8 mouse cellular contexts compared by ENCODE assay signal in the genomic region with DNA sequence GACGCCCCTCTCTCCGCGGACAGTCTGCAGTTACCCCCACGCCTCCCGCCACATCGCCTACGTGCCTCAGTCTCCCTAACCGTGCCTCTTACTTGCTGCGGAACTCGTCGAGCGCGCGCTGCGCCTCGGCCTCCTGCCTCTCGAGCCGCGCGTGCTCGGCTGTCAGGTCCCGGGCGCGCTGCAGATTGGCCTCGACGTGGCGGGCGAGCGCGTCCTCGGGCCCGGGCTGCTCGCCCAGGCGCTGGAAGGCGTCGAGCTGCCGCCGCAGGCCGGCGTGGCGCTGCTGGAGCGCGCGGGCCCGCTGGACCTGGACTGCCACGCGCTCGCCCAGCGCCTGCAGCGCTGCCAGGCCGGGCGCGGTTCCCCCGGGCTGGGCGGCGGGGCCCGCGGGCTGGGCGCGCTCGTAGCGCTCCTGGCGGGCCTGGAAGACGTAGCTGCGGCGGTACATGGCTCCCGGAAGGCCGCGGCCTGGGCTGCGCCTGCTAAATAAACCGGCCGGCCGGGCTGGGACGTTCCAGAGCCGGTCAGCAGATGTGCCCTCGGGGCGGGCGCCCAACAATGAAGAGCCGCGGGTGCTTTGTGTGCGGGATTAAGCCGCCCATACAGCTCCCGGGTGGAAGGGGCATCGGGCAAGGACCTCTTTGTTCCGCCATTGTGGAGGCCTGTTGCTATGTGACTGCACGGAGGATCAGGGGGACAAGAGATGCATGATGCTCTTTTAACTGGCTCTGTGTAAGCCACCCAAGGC. TPM values are rescaled to one million over a fixed set of nuclear protein-coding genes. Genes with fewer than 3 reads are reported as not detected.
DNase-seq lines count a peak whose midpoint lies in the region; ATAC-seq and TF ChIP-seq lines count a peak whose summit lies in the region.

Gene Bfsp1 (minus strand): TSS at position 690 of the 748 bp plus-strand sequence.

- peaks cover 3% of the 10 kb centered on the region; the same call in 1 of the 2 replicates for H3K4me1 ChIP-seq in kidney, embryonic 14.5 days (ENCODE audit: control insufficient read depth, insufficient read depth, low read length)
- 0 out of 2 replicates have a peak, but pooled peaks cover 4% of the 10 kb centered on the region for H3K4me1 ChIP-seq in lung, postnatal 0 days (ENCODE audit: insufficient read depth, low read depth, low read length)

- WGBS in kidney, embryonic 14.5 days, result 3% methylated on average over 85 of the region's 86 CpGs
- 4% methylated on average over 58 of the region's 86 CpGs for WGBS in lung, postnatal 0 days

- peak within 1 kb of the TSS; percentile 42 for H3K4me3 ChIP-seq in kidney, embryonic 14.5 days (ENCODE audit: low read length)
- H3K4me3 ChIP-seq in lung, postnatal 0 days (ENCODE audit: low read depth, low read length), result peak within 1 kb of the TSS; percentile 41

- H3K27ac ChIP-seq in kidney, embryonic 14.5 days (ENCODE audit: low read depth, low read length), result no peak within 1 kb of the TSS
- peak within 1 kb of the TSS; percentile 55 for H3K27ac ChIP-seq in lung, postnatal 0 days (ENCODE audit: low read length)

- peak within 1 kb of the TSS; percentile 87 for H3K4me2 ChIP-seq in kidney, embryonic 14.5 days (replicated peaks; ENCODE audit: low read depth, low read length)
- peak within 1 kb of the TSS; percentile 75 for H3K4me2 ChIP-seq in lung, postnatal 0 days (replicated peaks; ENCODE audit: low read depth, low read length)

- peak; percentile 28 to 61 for DNase-seq in layer of hippocampus, postnatal 10 days (ENCODE audit: low spot score in 2 of 2)
- DNase-seq in layer of hippocampus, adult 9-10 months (ENCODE audit: low spot score), result no peak
- DNase-seq in embryo, embryonic 11.5 days (ENCODE audit: low read depth, low spot score), result peak; percentile 26
- DNase-seq in heart, adult 9 months (ENCODE audit: low spot score in 2 of 2), result peak; percentile 40 to 57
- DNase-seq in lung, postnatal 0 days (ENCODE audit: low spot score), result peak; percentile 81
- peak; percentile 70 for DNase-seq in retina, embryonic 14.5 days (ENCODE audit: low spot score)

- ATAC-seq in kidney, embryonic 14.5 days (ENCODE audit: low FRiP score, low TSS enrichment), result peak; percentile 76
- peak; percentile 88 for ATAC-seq in lung, postnatal 0 days
- ATAC-seq in inflammation-experienced regulatory T-cells, adult 6 months, result no peak

- no peaks in the 10 kb centered on the region; the same call in 1 of the 2 replicates for H3K27me3 ChIP-seq in kidney, embryonic 14.5 days (ENCODE audit: control insufficient read depth, insufficient read depth, low read length)
- H3K27me3 ChIP-seq in lung, postnatal 0 days (replicated peaks; ENCODE audit: insufficient read depth, low read length), result no peaks in the 10 kb centered on the region

- TF ChIP-seq CTCF in lung, postnatal 0 days (IDR thresholded peaks at IDR 0.05), result no peak

- H3K9me3 ChIP-seq in kidney, embryonic 14.5 days (ENCODE audit: control insufficient read depth, low read length), result no peaks in the 10 kb centered on the region
- H3K9me3 ChIP-seq in lung, postnatal 0 days (ENCODE audit: low read length), result no peaks in the 10 kb centered on the region

- no peak for TF ChIP-seq EP300 in lung, postnatal 0 days (IDR thresholded peaks at IDR 0.05)

- H3K36me3 ChIP-seq in kidney, embryonic 14.5 days (ENCODE audit: control insufficient read depth, insufficient read depth, low read length), result no peaks in the 10 kb centered on the region
- H3K36me3 ChIP-seq in lung, postnatal 0 days (ENCODE audit: insufficient read depth, low read length), result no peaks in the 10 kb centered on the region

- H3K9ac ChIP-seq in kidney, embryonic 14.5 days (ENCODE audit: low read depth, low read length), result peak within 1 kb of the TSS; percentile 80
- peak within 1 kb of the TSS; percentile 52 for H3K9ac ChIP-seq in lung, postnatal 0 days (replicated peaks; ENCODE audit: low read depth)

RNA-seq across cellular contexts. Expression of gene Bfsp1, which starts in this region (rescaled TPM):
- total RNA-seq in layer of hippocampus, postnatal 10 days (2021), result 1 to 10 TPM; 5.0 TPM
- polyA plus RNA-seq in kidney, embryonic 14.5 days (2014; fragmentation: Nextera tagmentation; extraction: Ambion mirVana), result 1.0 and 1.7 TPM in 2 replicates
- polyA plus RNA-seq in lung, postnatal 0 days (2015; fragmentation: Nextera tagmentation; extraction: Ambion mirVana), result 3.2 and 4.7 TPM in 2 replicates
- polyA plus RNA-seq in inflammation-experienced regulatory T-cells, adult 6 months (2017; shearing (Covaris generic)), result not detected
